Mouse (Mus musculus): ENCODE measurements around the gene Teddm1a. TPM values are rescaled to one million over a fixed set of nuclear protein-coding genes. Genes with fewer than 3 reads are reported as not detected.
"Not testable (repeated sequence)": the region's sequence is repeated elsewhere in the genome, so short reads cannot be mapped to it uniquely, and the experiment has no call there.

Teddm1a gene
- not detected in 2 replicates for total RNA-seq (2014; rRNA removed; ENCODE audit: low replicate concordance)
- polyA plus RNA-seq (2015; fragmentation: Nextera tagmentation; extraction: Ambion mirVana): not detected in 2 replicates

DNA sequence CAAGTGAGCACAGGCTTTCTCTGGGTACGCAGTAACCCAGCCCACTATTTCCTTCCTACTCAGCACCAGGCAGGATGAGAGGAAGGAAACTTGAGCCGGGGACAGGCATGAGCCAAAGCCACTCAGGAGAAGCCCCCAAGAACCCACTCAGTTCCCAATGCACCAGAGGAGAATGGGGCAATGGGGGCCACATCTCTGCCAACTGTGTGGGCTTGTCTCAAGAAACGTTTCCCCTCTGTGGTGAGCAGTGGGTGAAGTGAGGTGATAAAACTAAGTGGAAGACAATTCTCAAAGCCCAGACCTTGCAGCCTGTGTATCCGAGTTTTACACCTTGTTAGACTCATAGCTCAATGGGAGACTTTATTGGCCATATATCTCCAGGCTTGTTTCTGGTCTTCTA is at the start of gene Teddm1a:
TSS of gene Teddm1a (plus strand) at position 301 of the 400 bp plus-strand sequence.
- no peak within 1 kb of the TSS for H3K4me2 ChIP-seq (ENCODE audit: low read depth, low read length)
- TF ChIP-seq EP300 (IDR thresholded peaks at IDR 0.05; ENCODE audit: low read depth) (no peak), CTCF (IDR thresholded peaks at IDR 0.05; ENCODE audit: low read depth) (no peak)
- no peak within 1 kb of the TSS for H3K4me3 ChIP-seq (ENCODE audit: low read depth, low read length)
- WGBS: 42% methylated on average over 4 of the region's 4 CpGs
- no peak within 1 kb of the TSS for H3K9ac ChIP-seq (replicated peaks; ENCODE audit: low read depth, low read length)
- H3K9me3 ChIP-seq (replicated peaks; ENCODE audit: control insufficient read depth, low read length): no peaks in the 10 kb centered on the region
- no peak for DNase-seq (ENCODE audit: low spot score)
- H3K27ac ChIP-seq (ENCODE audit: low read depth): no peak within 1 kb of the TSS
- ATAC-seq (ENCODE audit: insufficient read depth, low read depth): no peak
- no peaks in the 10 kb centered on the region for H3K4me1 ChIP-seq (ENCODE audit: control insufficient read depth, insufficient read depth)
- H3K27me3 ChIP-seq (ENCODE audit: control insufficient read depth, insufficient read depth, low read length): 0 out of 2 replicates have a peak, but pooled peaks cover 4% of the 10 kb centered on the region
- no peaks in the 10 kb centered on the region for H3K36me3 ChIP-seq (replicated peaks; ENCODE audit: control insufficient read depth, insufficient read depth, low read length)

- no peak for DNase-seq (ENCODE audit: low spot score)
Measured at GRCm38 (mm10) chr1:153842121-153842740, 49.3 kb upstream of the Teddm1a start.

DNA sequence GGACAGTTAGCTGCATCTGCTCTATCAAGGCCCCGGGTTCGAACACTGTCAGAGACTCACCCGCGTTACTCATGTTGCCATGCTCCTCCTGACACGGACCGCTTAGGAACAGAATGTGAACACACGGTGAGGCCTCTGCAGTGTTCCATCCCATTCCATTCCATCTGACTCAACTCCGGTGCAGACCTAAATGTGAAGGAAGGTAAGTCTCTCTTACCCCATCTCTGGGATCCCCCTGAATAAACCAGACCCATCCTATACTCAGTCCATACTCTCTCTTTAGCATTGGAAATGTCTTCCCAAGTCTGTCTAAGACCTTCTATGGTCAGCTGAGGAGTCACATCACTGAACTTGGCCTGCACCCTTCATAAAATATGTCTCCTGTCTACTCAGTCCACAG is 47.5 kb upstream of the Teddm1a start, which contains the start of gene Rgsl1:
TSS of gene Rgsl1 (minus strand) at position 101 of the 400 bp plus-strand sequence.
- H3K9ac ChIP-seq (replicated peaks; ENCODE audit: low read depth, low read length): no peak within 1 kb of the TSS
- WGBS: 92% methylated on average over 8 of the region's 8 CpGs

More at GRCm38 (mm10) chr1:153842121-153842740, 49.3 kb upstream of the Teddm1a start:
- H3K4me2 ChIP-seq (ENCODE audit: low read depth, low read length): no peak overlapping the region
- no peaks in the 10 kb centered on the region for H3K36me3 ChIP-seq (replicated peaks; ENCODE audit: control insufficient read depth, insufficient read depth, low read length)
- ATAC-seq (ENCODE audit: insufficient read depth, low read depth): no peak
- no peak overlapping the region for H3K9ac ChIP-seq (replicated peaks; ENCODE audit: low read depth, low read length)
- no peaks in the 10 kb centered on the region for H3K27me3 ChIP-seq (ENCODE audit: control insufficient read depth, insufficient read depth, low read length)
- TF ChIP-seq EP300 (IDR thresholded peaks at IDR 0.05; ENCODE audit: low read depth) (no peak), CTCF (IDR thresholded peaks at IDR 0.05; ENCODE audit: low read depth) (no peak)
- no peaks in the 10 kb centered on the region for H3K4me1 ChIP-seq (ENCODE audit: control insufficient read depth, insufficient read depth)
- no peaks in the 10 kb centered on the region for H3K9me3 ChIP-seq (replicated peaks; ENCODE audit: control insufficient read depth, low read length)
- peak overlapping the region; percentile 9; the same call in 1 of the 2 replicates for H3K27ac ChIP-seq (ENCODE audit: low read depth)
- H3K4me3 ChIP-seq (ENCODE audit: low read depth, low read length): no peak overlapping the region
- 74% methylated on average over 11 of the region's 11 CpGs for WGBS

GRCm38 (mm10) chr1:153846420-153846819 is 45.1 kb upstream of the Teddm1a start:
- TF ChIP-seq CTCF (IDR thresholded peaks at IDR 0.05; ENCODE audit: low read depth): no peak
- TF ChIP-seq EP300 (IDR thresholded peaks at IDR 0.05; ENCODE audit: low read depth): no peak
- Histone ChIP-seq H3K9ac (replicated peaks; ENCODE audit: low read depth, low read length) (no peak overlapping the region), H3K4me3 (ENCODE audit: low read depth, low read length) (no peak overlapping the region), H3K27ac (ENCODE audit: low read depth) (no peak overlapping the region), H3K27me3 (ENCODE audit: control insufficient read depth, insufficient read depth, low read length) (no peaks in the 10 kb centered on the region), H3K9me3 (replicated peaks; ENCODE audit: control insufficient read depth, low read length) (no peaks in the 10 kb centered on the region), H3K36me3 (replicated peaks; ENCODE audit: control insufficient read depth, insufficient read depth, low read length) (no peaks in the 10 kb centered on the region), H3K4me2 (ENCODE audit: low read depth, low read length) (no peak overlapping the region), H3K4me1 (ENCODE audit: control insufficient read depth, insufficient read depth) (no peaks in the 10 kb centered on the region)
- WGBS: 79% methylated on average over 7 of the region's 7 CpGs
- no peak for DNase-seq (ENCODE audit: low spot score)
- ATAC-seq (ENCODE audit: insufficient read depth, low read depth): no peak

More for the DNA sequence above, 47.5 kb upstream of the Teddm1a start, which contains the start of gene Rgsl1:
- Histone ChIP-seq H3K9me3 (replicated peaks; ENCODE audit: control insufficient read depth, low read length) (no peaks in the 10 kb centered on the region), H3K4me1 (ENCODE audit: control insufficient read depth, insufficient read depth) (no peaks in the 10 kb centered on the region), H3K27ac (ENCODE audit: low read depth) (no peak within 1 kb of the TSS), H3K27me3 (ENCODE audit: control insufficient read depth, insufficient read depth, low read length) (no peaks in the 10 kb centered on the region), H3K4me3 (ENCODE audit: low read depth, low read length) (no peak within 1 kb of the TSS), H3K4me2 (ENCODE audit: low read depth, low read length) (no peak within 1 kb of the TSS), H3K36me3 (replicated peaks; ENCODE audit: control insufficient read depth, insufficient read depth, low read length) (no peaks in the 10 kb centered on the region)
- no peak for ATAC-seq (ENCODE audit: insufficient read depth, low read depth)
- TF ChIP-seq CTCF (IDR thresholded peaks at IDR 0.05; ENCODE audit: low read depth) (no peak), EP300 (IDR thresholded peaks at IDR 0.05; ENCODE audit: low read depth) (no peak)
- no peak for DNase-seq (ENCODE audit: low spot score)

GRCm38 (mm10) chr1:153846867-153847266 is 44.7 kb upstream of the Teddm1a start:
- no peak overlapping the region for H3K4me3 ChIP-seq (ENCODE audit: low read depth, low read length)
- TF ChIP-seq EP300 (IDR thresholded peaks at IDR 0.05; ENCODE audit: low read depth) (no peak), CTCF (IDR thresholded peaks at IDR 0.05; ENCODE audit: low read depth) (peak; percentile 85)
- no peaks in the 10 kb centered on the region for H3K4me1 ChIP-seq (ENCODE audit: control insufficient read depth, insufficient read depth)
- ATAC-seq (ENCODE audit: insufficient read depth, low read depth): no peak
- H3K9ac ChIP-seq (replicated peaks; ENCODE audit: low read depth, low read length): no peak overlapping the region
- DNase-seq (ENCODE audit: low spot score): peak; percentile 86
- no peaks in the 10 kb centered on the region for H3K9me3 ChIP-seq (replicated peaks; ENCODE audit: control insufficient read depth, low read length)
- H3K36me3 ChIP-seq (replicated peaks; ENCODE audit: control insufficient read depth, insufficient read depth, low read length): no peaks in the 10 kb centered on the region
- H3K4me2 ChIP-seq (ENCODE audit: low read depth, low read length): 0 out of 2 replicates have a peak overlapping the region, but pooled peaks have one; percentile 35
- no peak overlapping the region for H3K27ac ChIP-seq (ENCODE audit: low read depth)
- H3K27me3 ChIP-seq (ENCODE audit: control insufficient read depth, insufficient read depth, low read length): no peaks in the 10 kb centered on the region
- 22% methylated on average over 6 of the region's 6 CpGs for WGBS

- H3K4me3 ChIP-seq (ENCODE audit: low read depth, low read length); ATAC-seq (ENCODE audit: insufficient read depth, low read depth); H3K4me1 ChIP-seq (ENCODE audit: control insufficient read depth, insufficient read depth); H3K27ac ChIP-seq (ENCODE audit: low read depth); H3K27me3 ChIP-seq (ENCODE audit: control insufficient read depth, insufficient read depth, low read length); H3K9ac ChIP-seq (replicated peaks; ENCODE audit: low read depth, low read length); H3K9me3 ChIP-seq (replicated peaks; ENCODE audit: control insufficient read depth, low read length); H3K36me3 ChIP-seq (replicated peaks; ENCODE audit: control insufficient read depth, insufficient read depth, low read length); H3K4me2 ChIP-seq (ENCODE audit: low read depth, low read length); DNase-seq (ENCODE audit: low spot score): not testable (repeated sequence)
- WGBS: 64% methylated on average over 7 of the region's 7 CpGs
Measured at GRCm38 (mm10) chr1:153852696-153853095, 38.8 kb upstream of the Teddm1a start.
